Mouse (Mus musculus): ENCODE measurements around the gene Mmp2.
"Not testable (repeated sequence)": the region's sequence is repeated elsewhere in the genome, so short reads cannot be mapped to it uniquely, and the experiment has no call there.

Gene Mmp2

GRCm38 (mm10) chr8:92838616-92839015, 11.5 kb downstream of the Mmp2 start:
- DNase-seq (ENCODE audit: inconsistent ontology term), result no peak

- no peak for DNase-seq (ENCODE audit: inconsistent ontology term)
Measured at GRCm38 (mm10) chr8:92839161-92839560, 12.1 kb downstream of the Mmp2 start.

GRCm38 (mm10) chr8:92839876-92840275, 12.8 kb downstream of the Mmp2 start:
- DNase-seq (ENCODE audit: inconsistent ontology term), result no peak

- DNase-seq (ENCODE audit: inconsistent ontology term), result peak; percentile 83
Measured at GRCm38 (mm10) chr8:92846684-92847083, 19.6 kb downstream of the Mmp2 start.

- DNase-seq (ENCODE audit: inconsistent ontology term), result peak; percentile 99
Measured at GRCm38 (mm10) chr8:92847299-92847698, 20.2 kb downstream of the Mmp2 start.

- peak; percentile 91 for DNase-seq (ENCODE audit: inconsistent ontology term)
Measured at GRCm38 (mm10) chr8:92849261-92849660, 22.2 kb downstream of the Mmp2 start.

GRCm38 (mm10) chr8:92850239-92850638, 23.1 kb downstream of the Mmp2 start:
- DNase-seq (ENCODE audit: inconsistent ontology term), result peak; percentile 97

- no peak for DNase-seq (ENCODE audit: inconsistent ontology term)
Measured at GRCm38 (mm10) chr8:92851381-92851780, 24.3 kb downstream of the Mmp2 start.

GRCm38 (mm10) chr8:92853188-92853983, 26.3 kb downstream of the Mmp2 start:
- DNase-seq (ENCODE audit: inconsistent ontology term), result no peak

- DNase-seq (ENCODE audit: inconsistent ontology term), result no peak
Measured at GRCm38 (mm10) chr8:92854673-92855072, 27.6 kb downstream of the Mmp2 start.

GRCm38 (mm10) chr8:92855171-92855894, 28.2 kb downstream of the Mmp2 start, which contains the start of gene Lpcat2:
Gene Lpcat2 (plus strand): TSS chr8:92855339.
- peak; percentile 88 for DNase-seq (ENCODE audit: inconsistent ontology term)

GRCm38 (mm10) chr8:92856273-92856986, 29.3 kb downstream of the Mmp2 start:
- no peak for DNase-seq (ENCODE audit: inconsistent ontology term)

- no peak for DNase-seq (ENCODE audit: inconsistent ontology term)
Measured at GRCm38 (mm10) chr8:92858475-92859182, 31.5 kb downstream of the Mmp2 start.

GRCm38 (mm10) chr8:92861977-92862376, 34.9 kb downstream of the Mmp2 start:
- no peak for DNase-seq (ENCODE audit: inconsistent ontology term)

GRCm38 (mm10) chr8:92870281-92870680, 43.2 kb downstream of the Mmp2 start:
- DNase-seq (ENCODE audit: inconsistent ontology term), result no peak

- DNase-seq (ENCODE audit: inconsistent ontology term), result peak; percentile 88
Measured at GRCm38 (mm10) chr8:92872063-92872759, 45.1 kb downstream of the Mmp2 start.

GRCm38 (mm10) chr8:92875795-92876194, 48.7 kb downstream of the Mmp2 start:
- DNase-seq (ENCODE audit: inconsistent ontology term), result no peak

GRCm38 (mm10) chr8:92881247-92881646, 54.2 kb downstream of the Mmp2 start:
- no peak for DNase-seq (ENCODE audit: inconsistent ontology term)

- DNase-seq (ENCODE audit: inconsistent ontology term), result no peak
Measured at GRCm38 (mm10) chr8:92883771-92884170, 56.7 kb downstream of the Mmp2 start.

- not testable (repeated sequence) for DNase-seq (ENCODE audit: inconsistent ontology term)
Measured at GRCm38 (mm10) chr8:92892216-92892615, 65.1 kb downstream of the Mmp2 start.

GRCm38 (mm10) chr8:92893870-92894269, 66.8 kb downstream of the Mmp2 start:
- no peak for DNase-seq (ENCODE audit: inconsistent ontology term)

All from Muller cell, postnatal 12 days (primary cell).